Mouse (Mus musculus): ENCODE results near the gene Zfp92. TPM values are rescaled to one million over a fixed set of nuclear protein-coding genes. Genes with fewer than 3 reads are reported as not detected.

Zfp92 gene
- polyA plus RNA-seq (2017; shearing (Covaris generic)) = under 1 TPM in 1 of 2 experiments, not detected in 1; 0.25 TPM

GRCm38 (mm10) chrX:73410880-73411517 lies at the start of gene Zfp92:
Zfp92 (plus strand) TSS chrX:73411096.

GRCm38 (mm10) chrX:73398636-73399035 lies 12.3 kb upstream of the Zfp92 start, which contains the start of gene Gm18336:
Gm18336 (minus strand) TSS chrX:73398736.

GRCm38 (mm10) chrX:73435252-73435651 lies 24.4 kb downstream of the Zfp92 start, which contains the start of gene Trex2:
Trex2 (minus strand) TSS chrX:73435344.

GRCm38 (mm10) chrX:73458877-73459392 lies 48.0 kb downstream of the Zfp92 start, which contains the start of gene Haus7:
Haus7 (minus strand) TSS chrX:73459044.

Other genes starting within 250 kb of the Zfp92 start
- gene Spin2d, start 234.1 kb upstream of the Zfp92 start, polyA plus RNA-seq (2017; shearing (Covaris generic)) = not detected
- 10 to 100 TPM in 1 of 2 experiments, 1 to 10 TPM in 1; 4.4 to 19.7 TPM for gene Xlr3b, start 218.9 kb upstream of the Zfp92 start, polyA plus RNA-seq (2017; shearing (Covaris generic))
- gene Xlr4b, start 196.8 kb upstream of the Zfp92 start, polyA plus RNA-seq (2017; shearing (Covaris generic)) = 100 to 1,000 TPM; 126 to 145 TPM
- gene F8a, start 182.8 kb upstream of the Zfp92 start, polyA plus RNA-seq (2017; shearing (Covaris generic)) = 10 to 100 TPM; 17.4 to 19.3 TPM
- gene Xlr4c, start 168.0 kb upstream of the Zfp92 start, polyA plus RNA-seq (2017; shearing (Covaris generic)) = 10 to 100 TPM; 60.1 to 81.5 TPM
- under 1 TPM in 1 of 2 experiments, not detected in 1; 0.13 TPM for gene Xlr3c, start 145.7 kb upstream of the Zfp92 start, polyA plus RNA-seq (2017; shearing (Covaris generic))
- gene Xlr5a, start 118.1 kb upstream of the Zfp92 start, polyA plus RNA-seq (2017; shearing (Covaris generic)) = under 1 TPM in 1 of 2 experiments, not detected in 1; 0.12 TPM
- gene Xlr5c, start 118.1 kb upstream of the Zfp92 start, polyA plus RNA-seq (2017; shearing (Covaris generic)) = not detected
- not detected for gene Gm45015, start 74.3 kb upstream of the Zfp92 start, polyA plus RNA-seq (2017; shearing (Covaris generic))
- gene Zfp275, start 68.5 kb upstream of the Zfp92 start, polyA plus RNA-seq (2017; shearing (Covaris generic)) = 10 to 100 TPM in 1 of 2 experiments, 1 to 10 TPM in 1; 8.2 to 11.7 TPM
- not detected for gene Gm18336, start 12.4 kb upstream of the Zfp92 start, polyA plus RNA-seq (2017; shearing (Covaris generic))
- not detected for gene Trex2, start 24.2 kb downstream of the Zfp92 start, polyA plus RNA-seq (2017; shearing (Covaris generic))
- 10 to 100 TPM; 23.0 to 36.2 TPM for gene Haus7, start 47.9 kb downstream of the Zfp92 start, polyA plus RNA-seq (2017; shearing (Covaris generic))
- gene Bgn, start 72.5 kb downstream of the Zfp92 start, polyA plus RNA-seq (2017; shearing (Covaris generic)) = under 1 TPM in 1 of 2 experiments, not detected in 1; 0.06 TPM
- not detected for gene Atp2b3, start 92.0 kb downstream of the Zfp92 start, polyA plus RNA-seq (2017; shearing (Covaris generic))
- 1 to 10 TPM in 1 of 2 experiments, under 1 TPM in 1; 0.25 to 1.1 TPM for gene Dusp9, start 228.3 kb downstream of the Zfp92 start, polyA plus RNA-seq (2017; shearing (Covaris generic))
- 1 to 10 TPM; 1.2 to 3.8 TPM for gene Pnck, start 249.0 kb downstream of the Zfp92 start, polyA plus RNA-seq (2017; shearing (Covaris generic))